Mouse (Mus musculus): ENCODE measurements around the gene Golm1. TPM values are rescaled to one million over a fixed set of nuclear protein-coding genes. Genes with fewer than 3 reads are reported as not detected.
"Not testable (repeated sequence)": the region's sequence is repeated elsewhere in the genome, so short reads cannot be mapped to it uniquely, and the experiment has no call there.

Gene Golm1
- polyA plus RNA-seq, 2 experiments from 2014 or later = 38.6 to 45.1 TPM

DNA sequence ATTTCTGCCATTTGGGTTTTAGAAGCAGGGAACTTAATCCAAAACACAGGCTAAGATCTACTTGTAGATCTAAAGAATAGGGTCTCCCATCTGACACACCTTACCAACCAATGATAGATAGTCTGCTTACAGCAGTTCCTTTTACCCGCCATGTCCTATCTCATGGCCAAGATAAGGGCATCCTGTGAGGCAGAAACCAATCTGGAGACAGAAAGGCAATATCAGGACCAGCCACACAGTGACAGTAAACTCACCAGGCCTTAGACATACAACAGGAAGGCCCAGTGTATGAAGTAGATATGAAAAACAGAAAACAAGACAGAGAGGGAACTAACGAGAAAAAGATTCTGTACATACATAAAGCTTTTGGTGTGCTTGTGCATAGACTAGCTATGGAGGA is 32.8 kb downstream of the Golm1 start:
- no peak for ATAC-seq

- ATAC-seq = no peak
These were observed 35.5 kb downstream of the Golm1 start for GRCm38 (mm10) chr13:59640178-59640440.

GRCm38 (mm10) chr13:59639368-59640177 is 36.0 kb downstream of the Golm1 start:
- no peak for ATAC-seq

GRCm38 (mm10) chr13:59637800-59638199 is 37.8 kb downstream of the Golm1 start:
- no peak for ATAC-seq

GRCm38 (mm10) chr13:59634637-59635036 is 41.0 kb downstream of the Golm1 start:
- ATAC-seq = no peak

DNA sequence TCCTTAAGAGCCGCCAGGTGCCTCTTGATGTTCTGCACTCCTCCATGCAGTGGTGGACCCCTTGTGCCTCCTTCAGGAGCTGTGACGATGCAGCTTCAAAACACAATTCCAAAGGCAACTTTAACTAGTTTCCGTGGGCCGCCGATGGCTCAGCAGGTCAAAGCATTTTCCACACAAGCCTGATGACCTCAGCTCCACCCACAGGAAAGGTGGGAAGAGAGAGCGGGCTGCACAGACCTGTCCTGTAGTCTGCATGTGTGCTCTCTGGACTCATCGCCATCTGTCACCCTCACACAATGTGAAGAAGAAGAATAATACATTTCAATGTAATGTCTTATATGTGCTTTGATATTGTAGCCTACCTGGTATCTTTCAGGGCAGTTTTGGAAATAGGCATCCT is 48.9 kb downstream of the Golm1 start:
- ATAC-seq = no peak

DNA sequence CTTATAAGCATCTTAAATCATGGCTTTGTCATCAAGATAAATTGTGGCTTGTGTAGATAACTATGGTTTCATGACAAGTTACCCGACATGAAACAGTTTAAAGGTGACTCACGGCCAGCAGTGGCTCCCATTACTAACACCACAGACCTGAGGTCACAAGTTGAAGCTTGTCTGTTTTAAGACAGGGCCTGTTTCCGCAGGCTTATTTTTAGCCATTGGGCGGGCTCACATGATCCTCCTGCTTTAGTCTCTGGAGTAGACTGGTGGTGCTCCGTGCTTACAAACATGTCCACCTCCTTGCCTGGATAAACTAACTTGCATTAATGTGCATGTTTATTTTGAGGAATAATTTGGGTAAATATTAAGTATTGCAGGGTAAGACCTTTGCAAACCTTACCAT is 50.7 kb downstream of the Golm1 start:
- no peak for ATAC-seq

DNA sequence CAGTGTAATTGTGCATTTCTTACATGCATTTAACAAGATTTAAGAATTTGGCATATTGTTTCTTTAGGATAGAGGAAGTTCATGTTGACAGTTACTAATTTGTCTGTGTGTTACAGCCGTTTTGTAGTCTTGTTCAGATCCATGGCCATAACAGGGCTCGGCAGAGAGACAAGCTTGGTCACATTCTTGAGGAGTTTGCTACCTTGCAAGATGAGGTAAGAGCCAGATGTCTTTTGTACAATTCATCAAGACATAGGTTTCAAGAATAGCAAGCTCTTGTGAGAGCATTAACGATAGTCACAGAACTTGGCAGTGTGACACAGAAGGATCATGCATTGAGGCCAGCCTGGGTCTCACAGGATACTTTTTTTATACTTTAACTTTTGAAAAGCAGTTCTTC is 51.2 kb downstream of the Golm1 start:
- ATAC-seq = no peak

GRCm38 (mm10) chr13:59621643-59622489 is 53.7 kb downstream of the Golm1 start:
- no peak for ATAC-seq

GRCm38 (mm10) chr13:59618463-59618862 is 57.1 kb downstream of the Golm1 start:
- ATAC-seq = no peak

DNA sequence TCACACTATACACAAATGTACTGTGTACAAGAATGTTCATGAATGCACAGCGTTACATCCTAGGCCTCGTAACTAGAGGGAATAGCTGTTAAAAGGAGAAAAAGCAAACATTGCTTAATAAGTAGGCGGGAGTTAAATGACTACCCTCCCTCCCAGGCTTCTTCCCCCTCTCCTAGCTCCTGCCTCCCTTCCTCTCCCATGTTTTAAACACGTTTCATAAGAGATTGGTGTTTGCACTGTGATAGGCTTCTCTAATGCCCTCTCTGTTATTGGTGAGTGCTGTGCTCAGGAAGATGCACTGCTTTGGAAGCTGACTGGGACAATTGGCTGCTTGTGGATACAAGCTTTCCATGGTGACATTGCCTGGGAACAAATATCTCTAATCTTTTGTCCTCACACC is 60.1 kb downstream of the Golm1 start:
- no peak for ATAC-seq

- no peak for ATAC-seq
These were observed 60.5 kb downstream of the Golm1 start for GRCm38 (mm10) chr13:59615152-59615551.

- no peak for ATAC-seq
These were observed 61.7 kb downstream of the Golm1 start for GRCm38 (mm10) chr13:59613868-59614267.

- no peak for ATAC-seq
These were observed 65.2 kb downstream of the Golm1 start for GRCm38 (mm10) chr13:59610437-59610836.

DNA sequence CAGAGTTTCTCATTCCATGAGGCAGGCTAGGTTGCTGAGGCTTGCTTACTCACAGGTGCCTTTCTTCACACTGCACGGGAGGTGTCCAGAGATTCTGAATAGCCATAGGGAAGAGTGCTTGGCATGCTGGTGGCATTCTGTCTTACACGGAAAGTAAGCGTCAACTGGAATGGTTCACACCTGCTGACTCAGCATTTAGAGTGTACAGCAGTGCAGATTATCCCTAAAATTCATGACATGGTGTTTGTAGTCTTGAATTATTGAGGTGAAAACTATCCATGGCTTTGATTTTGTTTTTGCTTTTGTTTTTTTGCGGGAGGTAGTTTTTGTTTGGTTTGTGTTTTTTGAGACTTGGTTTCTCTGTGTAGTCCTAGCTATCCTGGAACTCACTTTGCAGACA is 65.7 kb downstream of the Golm1 start:
- no peak for ATAC-seq

GRCm38 (mm10) chr13:59605221-59605922 is 70.2 kb downstream of the Golm1 start:
- no peak for ATAC-seq

DNA sequence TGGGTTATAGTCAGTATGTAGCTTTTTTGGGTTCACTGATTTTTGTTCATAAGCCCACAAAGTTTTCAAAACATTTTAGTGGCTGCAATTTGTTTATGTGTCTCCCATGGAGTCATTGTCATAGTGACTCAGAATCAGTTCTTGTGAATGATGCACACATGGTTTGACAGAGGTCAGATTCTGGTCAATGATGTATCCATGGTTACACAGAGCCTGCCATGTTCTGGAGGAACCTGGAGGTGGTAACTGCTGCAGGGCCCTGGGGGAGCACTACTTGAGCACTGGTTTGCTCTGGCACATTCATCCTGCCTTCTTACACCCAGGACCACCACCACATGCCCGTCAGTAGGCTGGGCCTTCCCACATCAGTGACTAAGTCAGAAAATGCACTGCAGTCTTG is 71.1 kb downstream of the Golm1 start:
- ATAC-seq = no peak

DNA sequence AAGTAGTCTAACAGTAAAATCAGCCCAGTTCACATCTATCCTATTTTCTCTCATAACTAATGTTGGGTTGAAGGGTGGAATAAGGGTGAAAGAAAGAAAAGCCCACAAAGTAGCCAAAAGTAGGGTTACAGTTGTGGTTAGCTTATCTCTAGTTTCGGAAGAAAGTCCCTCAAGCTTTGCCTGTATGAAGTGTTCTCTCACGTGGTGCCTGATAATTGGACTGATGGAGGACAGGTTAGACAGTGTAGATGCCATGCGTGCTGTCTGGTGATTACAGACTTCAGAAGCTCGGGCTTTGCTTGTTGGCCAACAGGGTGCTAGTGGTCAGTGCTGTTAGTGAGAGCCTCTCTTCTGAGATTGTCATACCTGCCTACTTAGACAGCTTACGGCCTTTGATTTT is 72.5 kb downstream of the Golm1 start:
- ATAC-seq = no peak

DNA sequence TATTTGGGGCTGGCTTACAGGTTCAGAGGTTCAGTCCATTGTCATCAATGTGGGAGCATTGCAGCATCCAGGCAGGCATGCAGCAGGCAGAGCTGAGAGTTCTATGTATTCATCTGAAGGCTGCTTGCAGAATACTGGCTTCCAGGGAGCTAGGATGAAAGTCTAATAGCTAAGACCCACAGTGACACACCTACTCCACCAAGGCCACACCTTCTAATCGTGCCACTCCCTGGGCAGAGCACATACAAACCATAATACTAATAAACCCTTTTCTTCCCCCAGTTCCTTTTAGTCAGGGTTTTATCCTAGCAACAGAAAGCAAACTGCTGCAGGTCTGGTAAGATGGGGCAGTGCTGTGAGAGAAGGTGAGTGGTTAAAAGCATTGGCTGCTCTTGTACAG is 83.0 kb downstream of the Golm1 start:
- ATAC-seq = no peak

- not testable (repeated sequence) for ATAC-seq
These were observed 83.6 kb downstream of the Golm1 start for GRCm38 (mm10) chr13:59592058-59592457.

GRCm38 (mm10) chr13:59590691-59591090 is 84.9 kb downstream of the Golm1 start:
- no peak for ATAC-seq

- no peak for ATAC-seq
These were observed 85.9 kb downstream of the Golm1 start for GRCm38 (mm10) chr13:59589672-59590071.

- no peak for ATAC-seq
These were observed 88.4 kb downstream of the Golm1 start for GRCm38 (mm10) chr13:59587201-59587600.

GRCm38 (mm10) chr13:59585648-59586005 is 90.0 kb downstream of the Golm1 start:
- ATAC-seq = no peak

Measured in CD4-positive, CD25-positive, alpha-beta regulatory T cell, adult 4 months (primary cell).